Mouse (Mus musculus) heart, adult 2 months (tissue): Measurements from ENCODE around the gene Elfn2.

Experiments used
- CTCF ChIP-seq: fragments of 200-600 bp; IDR thresholded peaks from 2 replicates; pipeline ENCODE4 v1.8.1; 2022; ENCODE audit warnings: antibody characterized with exemption, mild to moderate bottlenecking, moderate library complexity
- EP300 ChIP-seq: fragments of 200-500 bp; IDR thresholded peaks from 2 replicates; pipeline ENCODE4 v1.6.1; 2011; ENCODE audit warnings: low read depth, low read length, control low read depth; ENCODE audit not compliant: insufficient read depth
- POLR2A ChIP-seq: fragments of 200-500 bp; IDR thresholded peaks from 2 replicates; pipeline ENCODE4 v1.6.1; 2011; ENCODE audit warnings: mild to moderate bottlenecking, low read depth, low read length, control low read depth; ENCODE audit not compliant: insufficient read depth

DNA sequence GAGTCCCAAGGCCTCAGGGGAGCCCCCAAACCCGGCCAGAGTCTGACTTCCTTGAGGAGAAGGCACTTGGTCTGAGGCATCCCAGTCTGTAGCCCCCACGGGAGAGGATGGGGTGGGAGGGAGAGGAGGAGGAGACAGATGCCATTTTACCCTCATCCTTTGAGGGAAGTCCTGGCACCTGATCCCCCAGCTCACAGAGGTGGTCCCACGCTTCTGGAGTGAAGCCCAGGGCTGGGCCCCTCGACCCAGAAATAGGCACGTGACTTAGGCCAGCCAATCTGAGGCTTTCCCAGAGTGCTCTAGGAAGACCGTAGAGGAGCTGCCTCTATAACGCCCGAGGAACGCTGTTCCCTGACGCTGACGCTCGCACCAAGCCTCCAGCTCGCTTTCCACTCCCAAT lies 42.5 kb upstream of the Elfn2 start:
- TF ChIP-seq CTCF (no peak), POLR2A (no peak), EP300 (no peak)
